Mouse (Mus musculus) B cell, adult (primary cell): Measurements from ENCODE around the gene Enkur. TPM values are rescaled to one million over a fixed set of nuclear protein-coding genes. Genes with fewer than 3 reads are reported as not detected.

Experiments used
- total RNA-seq: library from RNA; stranded (reverse); gene quantifications from 4 replicates; pipeline ENCODE4 v1.2.4, GENCODE M21; 2023; ENCODE audit not compliant: inconsistent age

Enkur gene
- total RNA-seq: 1.7 to 3.2 TPM (median 2.6 TPM) in 4 replicates

GRCm38 (mm10) chr2:21204912-21205830, at the start of gene Enkur, which contains the start of gene Thnsl1:
Gene Enkur, minus strand, starts transcription at chr2:21205365.
Gene Thnsl1, plus strand, starts transcription at chr2:21205724.

Other genes with a start within 250 kb of the Enkur start
- gene Arhgap21, start 236.5 kb downstream of the Enkur start, total RNA-seq: 25.8 to 30.5 TPM (median 29.3 TPM) in 4 replicates
- 5.8 to 8.7 TPM (median 6.7 TPM) in 4 replicates for gene Thnsl1, start 359 bp upstream of the Enkur start, total RNA-seq
- not detected in 4 replicates for gene Gpr158, start 162.2 kb upstream of the Enkur start, total RNA-seq